Mouse (Mus musculus): ENCODE measurements around the gene Exoc6b. TPM values are rescaled to one million over a fixed set of nuclear protein-coding genes. Genes with fewer than 3 reads are reported as not detected.

The Exoc6b gene
- polyA plus RNA-seq, 1 experiment: 7.8 TPM

DNA sequence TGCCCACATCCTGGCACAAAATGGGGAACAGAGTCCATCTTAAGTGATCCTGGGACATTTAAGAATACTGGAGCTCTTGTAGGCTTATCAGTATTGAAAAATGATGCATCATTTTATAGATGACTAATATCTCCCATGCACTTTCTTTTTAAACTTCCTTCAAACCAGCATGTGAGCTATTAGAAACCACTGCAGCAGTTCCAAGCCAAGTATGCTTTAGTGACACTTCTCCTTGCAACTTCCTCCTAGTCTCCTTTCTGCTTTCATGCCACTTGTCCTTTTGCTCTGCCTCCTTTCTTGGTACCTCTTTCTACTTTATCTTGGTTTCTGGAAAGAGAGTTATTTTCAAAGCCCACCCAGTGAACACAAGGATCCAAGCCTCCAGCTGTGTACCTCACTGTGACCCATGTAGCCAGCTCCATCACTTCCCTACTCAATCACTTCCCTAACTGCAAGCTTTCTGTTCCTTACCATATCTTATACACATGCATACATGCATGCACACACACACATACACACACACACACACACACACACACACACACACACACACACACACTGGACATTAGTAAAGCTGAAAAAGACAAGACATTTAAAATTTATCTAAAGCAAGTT is 316.4 kb downstream of the Exoc6b start:
- Histone ChIP-seq H3K27me3 (ENCODE audit: control insufficient read depth, insufficient read depth, low read length) (no peaks in the 10 kb centered on the region), H3K4me1 (ENCODE audit: control insufficient read depth, insufficient read depth, low read length) (no peaks in the 10 kb centered on the region), H3K4me3 (ENCODE audit: control insufficient read depth, low read depth, low read length) (no peak overlapping the region), H3K36me3 (ENCODE audit: control insufficient read depth, insufficient read depth, low read length) (no peaks in the 10 kb centered on the region), H3K27ac (ENCODE audit: control insufficient read depth, insufficient read depth, low read depth, low read length) (no peak overlapping the region)
- TF ChIP-seq POLR2A (IDR thresholded peaks at IDR 0.05; ENCODE audit: control insufficient read depth, low read depth, low read length): no peak
- TF ChIP-seq CTCF (IDR thresholded peaks at IDR 0.05; ENCODE audit: control insufficient read depth, insufficient read depth, insufficient replicate concordance, low read depth, low read length): no peak

DNA sequence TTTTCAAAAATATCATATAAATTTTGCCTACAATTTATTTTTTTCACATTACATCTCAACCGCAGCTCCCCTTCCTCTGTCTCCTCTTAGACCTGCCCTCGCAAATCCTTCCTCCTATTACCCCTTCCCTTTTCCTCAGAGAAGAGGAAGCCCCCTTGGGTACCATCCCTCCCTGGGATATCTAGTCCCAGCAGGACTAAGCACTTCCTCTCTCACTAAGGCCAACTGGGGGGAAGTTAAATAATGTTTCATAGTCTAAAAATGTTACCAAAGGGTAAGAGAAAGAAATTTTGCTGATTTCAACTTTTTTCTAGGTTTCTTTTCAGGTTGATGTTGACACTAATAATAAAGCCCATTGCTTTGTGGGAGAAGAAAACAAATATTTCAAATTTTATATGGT is 317.9 kb downstream of the Exoc6b start:
- H3K27me3 ChIP-seq (ENCODE audit: control insufficient read depth, insufficient read depth, low read length): no peaks in the 10 kb centered on the region
- H3K4me3 ChIP-seq (ENCODE audit: control insufficient read depth, low read depth, low read length): no peak overlapping the region
- H3K36me3 ChIP-seq (ENCODE audit: control insufficient read depth, insufficient read depth, low read length): no peaks in the 10 kb centered on the region
- H3K4me1 ChIP-seq (ENCODE audit: control insufficient read depth, insufficient read depth, low read length): no peaks in the 10 kb centered on the region
- H3K27ac ChIP-seq (ENCODE audit: control insufficient read depth, insufficient read depth, low read depth, low read length): no peak overlapping the region
- TF ChIP-seq CTCF (IDR thresholded peaks at IDR 0.05; ENCODE audit: control insufficient read depth, insufficient read depth, insufficient replicate concordance, low read depth, low read length) (no peak), POLR2A (IDR thresholded peaks at IDR 0.05; ENCODE audit: control insufficient read depth, low read depth, low read length) (no peak)

GRCm38 (mm10) chr6:84746847-84747395 is 322.4 kb downstream of the Exoc6b start:
- Histone ChIP-seq H3K4me1 (ENCODE audit: control insufficient read depth, insufficient read depth, low read length) (no peaks in the 10 kb centered on the region), H3K4me3 (ENCODE audit: control insufficient read depth, low read depth, low read length) (no peak overlapping the region), H3K27ac (ENCODE audit: control insufficient read depth, insufficient read depth, low read depth, low read length) (no peak overlapping the region), H3K27me3 (ENCODE audit: control insufficient read depth, insufficient read depth, low read length) (no peaks in the 10 kb centered on the region), H3K36me3 (ENCODE audit: control insufficient read depth, insufficient read depth, low read length) (no peaks in the 10 kb centered on the region)
- TF ChIP-seq CTCF (IDR thresholded peaks at IDR 0.05; ENCODE audit: control insufficient read depth, insufficient read depth, insufficient replicate concordance, low read depth, low read length): no peak
- TF ChIP-seq POLR2A (IDR thresholded peaks at IDR 0.05; ENCODE audit: control insufficient read depth, low read depth, low read length): no peak

DNA sequence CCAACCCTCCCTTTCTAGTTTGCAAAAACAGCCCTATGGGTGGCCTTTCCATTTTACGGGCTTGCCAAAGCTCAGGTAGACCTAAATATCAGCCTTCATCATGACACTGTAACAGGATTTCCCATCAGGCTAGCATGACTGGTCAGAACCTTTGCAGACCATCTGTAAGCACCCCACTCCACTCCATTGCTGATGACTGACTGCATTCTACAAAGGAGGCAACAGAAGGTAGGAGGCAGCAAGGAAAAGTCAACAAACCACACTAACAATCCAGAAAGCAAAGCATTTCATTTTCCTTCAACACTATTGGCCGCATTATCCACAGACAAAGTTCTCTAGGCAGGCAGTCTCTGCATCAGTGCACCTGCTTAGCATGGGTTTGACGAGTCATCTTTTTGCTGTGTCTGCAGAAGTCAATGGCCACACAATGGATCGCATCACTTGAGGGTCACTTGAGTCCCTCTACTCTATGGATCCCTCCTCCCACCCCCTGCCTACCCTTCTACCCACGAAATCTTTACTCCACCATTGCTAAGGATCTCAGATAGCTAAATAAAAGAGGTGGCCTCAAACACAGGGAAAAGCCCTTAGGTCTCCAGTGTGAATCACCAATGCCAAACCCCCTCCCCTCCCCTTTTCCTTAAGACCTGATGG is 323.0 kb downstream of the Exoc6b start:
- TF ChIP-seq CTCF (IDR thresholded peaks at IDR 0.05; ENCODE audit: control insufficient read depth, insufficient read depth, insufficient replicate concordance, low read depth, low read length): no peak
- no peak overlapping the region for H3K4me3 ChIP-seq (ENCODE audit: control insufficient read depth, low read depth, low read length)
- H3K27me3 ChIP-seq (ENCODE audit: control insufficient read depth, insufficient read depth, low read length): no peaks in the 10 kb centered on the region
- no peaks in the 10 kb centered on the region for H3K36me3 ChIP-seq (ENCODE audit: control insufficient read depth, insufficient read depth, low read length)
- H3K4me1 ChIP-seq (ENCODE audit: control insufficient read depth, insufficient read depth, low read length): no peaks in the 10 kb centered on the region
- no peak overlapping the region for H3K27ac ChIP-seq (ENCODE audit: control insufficient read depth, insufficient read depth, low read depth, low read length)

GRCm38 (mm10) chr6:84745570-84745969 is 323.7 kb downstream of the Exoc6b start:
- Histone ChIP-seq H3K4me3 (ENCODE audit: control insufficient read depth, low read depth, low read length) (no peak overlapping the region), H3K27ac (ENCODE audit: control insufficient read depth, insufficient read depth, low read depth, low read length) (no peak overlapping the region), H3K36me3 (ENCODE audit: control insufficient read depth, insufficient read depth, low read length) (no peaks in the 10 kb centered on the region), H3K4me1 (ENCODE audit: control insufficient read depth, insufficient read depth, low read length) (no peaks in the 10 kb centered on the region), H3K27me3 (ENCODE audit: control insufficient read depth, insufficient read depth, low read length) (no peaks in the 10 kb centered on the region)
- TF ChIP-seq CTCF (IDR thresholded peaks at IDR 0.05; ENCODE audit: control insufficient read depth, insufficient read depth, insufficient replicate concordance, low read depth, low read length) (no peak), POLR2A (IDR thresholded peaks at IDR 0.05; ENCODE audit: control insufficient read depth, low read depth, low read length) (no peak)

DNA sequence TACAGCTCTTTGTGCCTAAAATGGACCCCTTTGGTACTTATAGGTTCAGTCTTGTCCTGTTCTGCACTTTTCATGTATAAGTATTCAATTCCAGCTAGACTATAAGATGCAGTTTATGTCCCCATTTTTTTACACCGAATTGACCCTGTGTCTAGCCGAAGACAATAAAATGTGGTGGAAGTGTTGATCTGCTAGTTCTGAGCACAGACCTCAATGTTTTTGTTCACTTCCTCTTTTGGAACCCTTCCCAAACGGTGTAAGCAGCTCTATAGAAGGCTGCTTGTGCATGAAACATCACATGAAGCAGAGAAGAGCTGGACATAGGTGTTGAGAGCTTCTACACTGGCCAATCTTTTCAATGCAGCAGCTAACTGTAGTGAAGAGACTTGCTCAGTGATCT is 327.1 kb downstream of the Exoc6b start:
- H3K27me3 ChIP-seq (ENCODE audit: control insufficient read depth, insufficient read depth, low read length): no peaks in the 10 kb centered on the region
- H3K36me3 ChIP-seq (ENCODE audit: control insufficient read depth, insufficient read depth, low read length): no peaks in the 10 kb centered on the region
- H3K4me1 ChIP-seq (ENCODE audit: control insufficient read depth, insufficient read depth, low read length): no peaks in the 10 kb centered on the region
- no peak overlapping the region for H3K4me3 ChIP-seq (ENCODE audit: control insufficient read depth, low read depth, low read length)
- TF ChIP-seq POLR2A (IDR thresholded peaks at IDR 0.05; ENCODE audit: control insufficient read depth, low read depth, low read length) (no peak), CTCF (IDR thresholded peaks at IDR 0.05; ENCODE audit: control insufficient read depth, insufficient read depth, insufficient replicate concordance, low read depth, low read length) (no peak)
- H3K27ac ChIP-seq (ENCODE audit: control insufficient read depth, insufficient read depth, low read depth, low read length): no peak overlapping the region

GRCm38 (mm10) chr6:84736942-84737341 is 332.4 kb downstream of the Exoc6b start:
- H3K36me3 ChIP-seq (ENCODE audit: control insufficient read depth, insufficient read depth, low read length): no peaks in the 10 kb centered on the region
- no peak overlapping the region for H3K4me3 ChIP-seq (ENCODE audit: control insufficient read depth, low read depth, low read length)
- TF ChIP-seq CTCF (IDR thresholded peaks at IDR 0.05; ENCODE audit: control insufficient read depth, insufficient read depth, insufficient replicate concordance, low read depth, low read length): 0 out of 2 replicates have a peak, but pooled peaks have one; percentile 25
- no peak for TF ChIP-seq POLR2A (IDR thresholded peaks at IDR 0.05; ENCODE audit: control insufficient read depth, low read depth, low read length)
- H3K27ac ChIP-seq (ENCODE audit: control insufficient read depth, insufficient read depth, low read depth, low read length): no peak overlapping the region
- no peaks in the 10 kb centered on the region for H3K4me1 ChIP-seq (ENCODE audit: control insufficient read depth, insufficient read depth, low read length)
- H3K27me3 ChIP-seq (ENCODE audit: control insufficient read depth, insufficient read depth, low read length): no peaks in the 10 kb centered on the region

Measured in testis, adult 2 months (tissue).